Mouse (Mus musculus) stomach, embryonic 16.5 days (tissue): ENCODE measurements around the gene Babam2. TPM values are rescaled to one million over a fixed set of nuclear protein-coding genes. Genes with fewer than 3 reads are reported as not detected.
"Not testable (repeated sequence)": the region's sequence is repeated elsewhere in the genome, so short reads cannot be mapped to it uniquely, and the experiment has no call there.

Experiments used
- ATAC-seq: fragments of 200-750 bp; cut with Nextera tagmentation; 2 replicates; pipeline ENCODE4 v1.8.0; 2017; ENCODE audit warnings: moderate number of reproducible peaks, moderate TSS enrichment; ENCODE audit not compliant: insufficient read depth, low FRiP score
- H3K27ac ChIP-seq: fragments of 300-500 bp; sonication (generic); 2 replicates; pipeline ENCODE4 v1.5.1; 2014; ENCODE audit warnings: low read length
- H3K27me3 ChIP-seq: fragments of 300-500 bp; sonication (generic); 2 replicates; pipeline ENCODE4 v1.6.1; 2014; ENCODE audit warnings: low read length, control low read depth, mixed read lengths; ENCODE audit not compliant: control insufficient read depth, insufficient read depth
- H3K36me3 ChIP-seq: fragments of 300-500 bp; sonication (generic); 2 replicates; pipeline ENCODE4 v1.6.1; 2014; ENCODE audit warnings: low read length; ENCODE audit not compliant: control insufficient read depth, insufficient read depth
- H3K4me1 ChIP-seq: fragments of 300-500 bp; sonication (generic); 2 replicates; pipeline ENCODE4 v1.6.1; 2014; ENCODE audit warnings: low read length, control low read depth, mixed read lengths; ENCODE audit not compliant: control insufficient read depth, insufficient read depth
- H3K4me2 ChIP-seq: fragments of 300-500 bp; sonication (generic); 2 replicates; pipeline ENCODE4 v1.6.1; 2014; ENCODE audit warnings: low read depth, low read length, mixed read lengths
- H3K4me3 ChIP-seq: fragments of 300-500 bp; sonication (generic); replicated peaks from 2 replicates; pipeline ENCODE4 v1.5.1; 2014; ENCODE audit warnings: mild to moderate bottlenecking, low read length
- H3K9ac ChIP-seq: fragments of 300-500 bp; sonication (generic); 2 replicates; pipeline ENCODE4 v1.6.1; 2014; ENCODE audit warnings: low read length
- H3K9me3 ChIP-seq: fragments of 300-500 bp; sonication (generic); replicated peaks from 2 replicates; pipeline ENCODE4 v1.6.1; 2016; ENCODE audit warnings: low read length, control low read depth; ENCODE audit not compliant: control insufficient read depth
- WGBS: fragments of 180-500 bp; shearing (Covaris S2); extraction: QIAGEN DNeasy Blood & Tissue Kit; methylation state at CpG from one replicate; pipeline ENCODE4 v1.1.7; 2014; 5-methylcytosine and 5-hydroxymethylcytosine counted together
- polyA plus RNA-seq: library from polyadenylated mRNA; unstranded; fragments of >200 nt; fragmentation: Nextera tagmentation; extraction: Ambion mirVana; gene quantifications from 2 replicates; pipeline ENCODE4 v1.2.1, GENCODE M21; 2015

The Babam2 gene
- polyA plus RNA-seq, 1 experiment from 2014 or later: 62.6 TPM

DNA sequence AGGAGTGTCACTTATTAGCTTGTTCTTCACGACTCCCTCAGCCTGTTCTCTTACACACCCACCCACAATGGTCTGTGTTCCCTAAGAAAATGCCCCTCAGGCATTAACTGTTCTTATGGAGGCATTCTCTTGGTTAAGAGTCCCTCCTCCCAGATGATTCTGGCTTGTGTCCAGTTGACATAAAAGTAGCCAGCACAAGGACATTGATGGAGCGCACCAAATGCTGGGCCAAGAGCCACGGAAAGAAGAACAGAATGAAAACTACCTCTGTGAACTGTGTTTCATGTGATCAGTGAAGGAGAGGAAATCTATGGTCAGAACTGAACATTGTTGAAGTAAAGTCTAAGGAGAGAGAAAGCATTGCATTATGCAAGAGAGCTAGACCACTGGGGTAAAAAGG is 89.7 kb downstream of the Babam2 start:
- Histone ChIP-seq H3K9ac (no peak overlapping the region), H3K27ac (no peak overlapping the region), H3K27me3 (no peaks in the 10 kb centered on the region), H3K36me3 (no peaks in the 10 kb centered on the region), H3K4me2 (no peak overlapping the region), H3K9me3 (no peaks in the 10 kb centered on the region), H3K4me3 (no peak overlapping the region), H3K4me1 (0 out of 2 replicates have a peak, but pooled peaks cover 5% of the 10 kb centered on the region)
- ATAC-seq: no peak
- WGBS: 61% methylated on average over 3 of the region's 3 CpGs

DNA sequence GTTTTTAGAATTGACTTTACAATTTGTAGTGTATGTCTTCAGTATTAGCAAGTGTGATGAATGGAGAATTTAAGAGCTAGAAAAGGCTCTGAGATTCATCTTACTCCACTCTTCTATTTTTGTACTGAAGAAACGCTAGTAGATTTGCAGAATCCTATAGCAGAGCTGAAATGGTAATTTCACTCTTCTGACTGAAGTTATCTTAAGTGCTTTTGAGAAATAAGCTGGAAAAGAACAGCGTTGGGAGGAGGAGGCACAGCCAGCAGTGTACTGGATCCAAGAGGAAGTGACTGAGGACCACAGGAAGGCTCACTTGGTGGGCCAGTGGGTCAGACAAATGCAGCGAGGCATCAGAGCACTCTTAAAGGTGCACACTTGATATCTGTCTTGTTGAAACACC is 90.1 kb downstream of the Babam2 start:
- no peak overlapping the region for H3K27ac ChIP-seq
- H3K4me3 ChIP-seq: no peak overlapping the region
- no peaks in the 10 kb centered on the region for H3K27me3 ChIP-seq
- no peak overlapping the region for H3K4me2 ChIP-seq
- 0 out of 2 replicates have a peak, but pooled peaks cover 5% of the 10 kb centered on the region for H3K4me1 ChIP-seq
- ATAC-seq: no peak
- H3K36me3 ChIP-seq: no peaks in the 10 kb centered on the region
- no peak overlapping the region for H3K9ac ChIP-seq
- WGBS: 60% methylated on average over 3 of the region's 3 CpGs
- H3K9me3 ChIP-seq: no peaks in the 10 kb centered on the region

GRCm38 (mm10) chr5:31792338-31792737 is 94.9 kb downstream of the Babam2 start:
- Histone ChIP-seq H3K4me3 (no peak overlapping the region), H3K4me1 (no peaks in the 10 kb centered on the region), H3K36me3 (no peaks in the 10 kb centered on the region), H3K9me3 (no peaks in the 10 kb centered on the region), H3K27me3 (no peaks in the 10 kb centered on the region), H3K9ac (no peak overlapping the region), H3K27ac (no peak overlapping the region), H3K4me2 (no peak overlapping the region)
- 72% methylated on average over 6 of the region's 6 CpGs for WGBS
- no peak for ATAC-seq

- Histone ChIP-seq H3K27ac (no peak overlapping the region), H3K9ac (no peak overlapping the region), H3K27me3 (no peaks in the 10 kb centered on the region), H3K4me2 (no peak overlapping the region), H3K4me1 (no peaks in the 10 kb centered on the region), H3K9me3 (no peaks in the 10 kb centered on the region), H3K36me3 (no peaks in the 10 kb centered on the region), H3K4me3 (no peak overlapping the region)
- no peak for ATAC-seq
- WGBS: 75% methylated on average over 8 of the region's 8 CpGs
Measured at GRCm38 (mm10) chr5:31792863-31793262, 95.4 kb downstream of the Babam2 start.

DNA sequence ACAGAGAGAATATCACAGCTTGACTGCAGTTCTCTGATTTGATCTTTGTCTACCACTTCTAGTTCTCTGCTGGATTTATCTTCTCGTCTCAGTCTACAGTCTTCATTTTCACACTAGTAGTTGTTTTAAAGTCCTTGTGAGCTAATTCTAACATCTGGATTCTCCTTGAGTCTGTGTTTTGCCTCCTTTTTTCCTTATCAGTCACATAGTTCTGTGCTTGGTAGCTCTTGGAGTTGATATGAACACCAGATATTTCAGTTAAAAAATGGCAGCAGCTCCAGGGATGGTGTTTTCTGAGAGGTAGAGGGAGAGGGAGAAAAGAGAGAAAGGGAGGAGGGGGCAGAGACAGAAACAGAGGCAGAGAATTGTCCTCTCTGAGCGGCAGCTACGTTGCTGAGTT is 97.9 kb downstream of the Babam2 start:
- no peaks in the 10 kb centered on the region for H3K4me1 ChIP-seq
- H3K4me3 ChIP-seq: no peak overlapping the region
- H3K4me2 ChIP-seq: no peak overlapping the region
- H3K9ac ChIP-seq: no peak overlapping the region
- H3K9me3 ChIP-seq: no peaks in the 10 kb centered on the region
- 66% methylated on average over 3 of the region's 3 CpGs for WGBS
- ATAC-seq: no peak
- H3K36me3 ChIP-seq: no peaks in the 10 kb centered on the region
- H3K27ac ChIP-seq: no peak overlapping the region
- H3K27me3 ChIP-seq: no peaks in the 10 kb centered on the region

GRCm38 (mm10) chr5:31796979-31797378 is 99.5 kb downstream of the Babam2 start:
- Histone ChIP-seq H3K36me3 (no peaks in the 10 kb centered on the region), H3K9ac (no peak overlapping the region), H3K9me3 (no peaks in the 10 kb centered on the region), H3K27ac (no peak overlapping the region), H3K4me1 (no peaks in the 10 kb centered on the region), H3K4me2 (no peak overlapping the region), H3K27me3 (no peaks in the 10 kb centered on the region), H3K4me3 (no peak overlapping the region)
- ATAC-seq: no peak

DNA sequence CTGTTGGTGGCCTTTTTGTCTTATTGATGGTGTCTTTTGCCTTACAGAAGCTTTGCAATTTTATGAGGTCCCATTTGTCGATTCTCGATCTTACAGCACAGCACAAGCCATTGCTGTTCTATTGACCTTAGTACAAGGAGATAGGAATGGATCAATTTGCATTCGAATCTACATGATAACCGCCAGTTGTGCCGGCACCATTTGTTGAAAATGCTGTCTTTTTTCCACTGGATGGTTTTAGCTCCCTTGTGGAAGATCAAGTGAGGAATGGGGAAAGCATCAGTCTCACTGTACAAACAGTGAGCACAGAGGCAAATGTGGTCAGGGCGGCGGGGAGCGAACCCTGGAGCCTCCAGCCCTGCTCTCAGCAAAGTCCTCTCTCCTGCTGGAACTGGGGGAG is 106.7 kb downstream of the Babam2 start:
- ATAC-seq, H3K9me3 ChIP-seq, H3K27ac ChIP-seq, H3K9ac ChIP-seq, H3K4me2 ChIP-seq, H3K36me3 ChIP-seq, H3K4me3 ChIP-seq, H3K4me1 ChIP-seq, H3K27me3 ChIP-seq: not testable (repeated sequence)
- 84% methylated on average over 8 of the region's 8 CpGs for WGBS

GRCm38 (mm10) chr5:31804751-31805150 is 107.3 kb downstream of the Babam2 start:
- no peaks in the 10 kb centered on the region; the same call in 1 of the 2 replicates for H3K4me1 ChIP-seq
- H3K27ac ChIP-seq: no peak overlapping the region
- H3K27me3 ChIP-seq: no peaks in the 10 kb centered on the region
- H3K4me3 ChIP-seq: no peak overlapping the region
- 46% methylated on average over 8 of the region's 8 CpGs for WGBS
- no peak for ATAC-seq
- no peaks in the 10 kb centered on the region for H3K9me3 ChIP-seq
- no peak overlapping the region for H3K4me2 ChIP-seq
- no peak overlapping the region for H3K9ac ChIP-seq
- H3K36me3 ChIP-seq: no peaks in the 10 kb centered on the region

DNA sequence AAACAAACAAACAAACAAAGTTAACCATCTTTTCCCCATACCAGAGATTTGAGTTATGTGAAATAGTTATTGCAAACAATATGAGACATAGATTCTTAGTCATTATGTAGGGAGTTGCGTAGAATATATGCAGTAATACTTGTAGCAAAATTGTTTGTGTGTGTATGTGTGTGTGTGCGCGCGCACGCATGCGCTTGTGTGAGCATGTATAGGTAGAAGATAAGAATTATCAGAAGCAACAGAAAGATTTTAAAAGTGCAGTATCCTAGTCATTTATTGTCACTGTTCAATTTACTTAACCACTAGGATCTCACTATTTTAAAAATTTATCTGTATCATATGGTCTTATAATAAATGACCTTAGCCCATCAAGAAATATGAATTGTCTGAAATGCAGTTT is 109.8 kb downstream of the Babam2 start:
- no peaks in the 10 kb centered on the region for H3K9me3 ChIP-seq
- no peak for ATAC-seq
- no peaks in the 10 kb centered on the region for H3K27me3 ChIP-seq
- H3K9ac ChIP-seq: no peak overlapping the region
- WGBS: 98% methylated on average over 6 of the region's 6 CpGs
- no peaks in the 10 kb centered on the region for H3K36me3 ChIP-seq
- H3K4me2 ChIP-seq: no peak overlapping the region
- H3K4me1 ChIP-seq: peaks cover 4% of the 10 kb centered on the region; the same call in 1 of the 2 replicates
- H3K27ac ChIP-seq: no peak overlapping the region
- H3K4me3 ChIP-seq: no peak overlapping the region

DNA sequence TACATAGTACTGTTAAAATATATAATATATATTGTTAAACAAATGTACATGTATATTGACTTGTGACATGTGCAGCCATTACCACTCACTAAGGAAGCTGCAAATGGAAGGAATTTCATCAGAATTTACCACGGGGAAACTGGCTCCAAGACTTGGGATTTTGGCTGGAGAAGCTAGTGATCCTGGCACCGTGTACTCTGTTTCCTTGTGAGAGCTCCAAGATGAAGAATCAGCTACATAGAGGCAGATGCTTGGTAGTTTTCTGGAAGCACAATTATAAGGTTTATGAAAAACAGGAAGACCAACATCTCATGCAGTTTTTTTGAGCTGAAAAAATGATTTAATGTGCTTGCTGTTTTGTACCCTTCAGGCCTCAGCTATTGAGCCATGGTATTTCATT is 110.8 kb downstream of the Babam2 start:
- no peak overlapping the region for H3K27ac ChIP-seq
- ATAC-seq: no peak
- no peaks in the 10 kb centered on the region for H3K9me3 ChIP-seq
- no peaks in the 10 kb centered on the region for H3K27me3 ChIP-seq
- no peak overlapping the region for H3K9ac ChIP-seq
- no peaks in the 10 kb centered on the region for H3K36me3 ChIP-seq
- peaks cover 4% of the 10 kb centered on the region; the same call in 1 of the 2 replicates for H3K4me1 ChIP-seq
- WGBS: 70% methylated on average over 2 of the region's 2 CpGs
- no peak overlapping the region for H3K4me3 ChIP-seq
- H3K4me2 ChIP-seq: no peak overlapping the region
